Comparison of ENCODE assay signal across 8 mouse cellular contexts in genomic region chr9:90114567-90115307, GRCm38 (mm10). TPM values are rescaled to one million over a fixed set of nuclear protein-coding genes. Genes with fewer than 3 reads are reported as not detected.
DNase-seq lines count a peak whose midpoint lies in the region; ATAC-seq and TF ChIP-seq lines count a peak whose summit lies in the region.

Gene Morf4l1 (minus strand): TSS chr9:90114774.

- peak; percentile 98 for ATAC-seq in kidney, embryonic 15.5 days (replicated peaks; ENCODE audit: low FRiP score)
- peak; percentile 89 for ATAC-seq in monocyte, adult 5-6 weeks (replicated peaks; ENCODE audit: insufficient number of reproducible peaks, low FRiP score, low TSS enrichment, poor library complexity, severe bottlenecking)

- H3K27me3 ChIP-seq in kidney, embryonic 15.5 days: peaks cover 6% of the 10 kb centered on the region; the same call in 1 of the 2 replicates

- WGBS in kidney, embryonic 15.5 days: 1% methylated on average over 39 of the region's 40 CpGs

- peak within 1 kb of the TSS; percentile 87 for H3K4me3 ChIP-seq in bone marrow macrophage, adult 2 months (ENCODE audit: insufficient read depth, low read length)
- peak within 1 kb of the TSS; percentile 90 for H3K4me3 ChIP-seq in embryonic fibroblast, embryonic 13.5 days (ENCODE audit: insufficient read depth, low read length)
- H3K4me3 ChIP-seq in kidney, embryonic 15.5 days (replicated peaks): peak within 1 kb of the TSS; percentile 85

- no peak for TF ChIP-seq CTCF in bone marrow macrophage, adult 2 months (IDR thresholded peaks at IDR 0.05; ENCODE audit: low read depth, low read length)
- TF ChIP-seq CTCF in embryonic fibroblast, embryonic 13.5 days (IDR thresholded peaks at IDR 0.05; ENCODE audit: borderline replicate concordance, insufficient read depth, low read length): no peak

- DNase-seq in A20 (ENCODE audit: low read depth, low spot score) (peak; percentile 97), liver (peak; percentile 98)
- DNase-seq in heart, adult 9 months (ENCODE audit: low spot score in 2 of 2): peak; percentile 97 to 98
- DNase-seq in spleen, postnatal 4 days (ENCODE audit: low spot score in 2 of 2): peak; percentile 93 to 97

- peaks cover 17% of the 10 kb centered on the region for H3K4me1 ChIP-seq in bone marrow macrophage, adult 2 months (ENCODE audit: control insufficient read depth, insufficient read depth, low read length)
- H3K4me1 ChIP-seq in embryonic fibroblast, embryonic 13.5 days (ENCODE audit: control insufficient read depth, insufficient read depth, low read length): peaks cover 2% of the 10 kb centered on the region; the same call in 1 of the 2 replicates
- H3K4me1 ChIP-seq in kidney, embryonic 15.5 days: peaks cover 15% of the 10 kb centered on the region

- TF ChIP-seq POLR2A in bone marrow macrophage, adult 2 months (IDR thresholded peaks at IDR 0.05; ENCODE audit: borderline replicate concordance, low read depth, low read length): no peak
- peak; percentile 37 for TF ChIP-seq POLR2A in embryonic fibroblast, embryonic 13.5 days (IDR thresholded peaks at IDR 0.05; ENCODE audit: low read depth, low read length)

- peak within 1 kb of the TSS; percentile 95 for H3K9ac ChIP-seq in kidney, embryonic 15.5 days

- H3K9me3 ChIP-seq in kidney, embryonic 15.5 days (replicated peaks): no peaks in the 10 kb centered on the region

- H3K4me2 ChIP-seq in kidney, embryonic 15.5 days: peak within 1 kb of the TSS; percentile 86

- H3K36me3 ChIP-seq in kidney, embryonic 15.5 days: no peaks in the 10 kb centered on the region

- H3K27ac ChIP-seq in bone marrow macrophage, adult 2 months (ENCODE audit: insufficient read depth, low read depth, low read length): peak within 1 kb of the TSS; percentile 97
- peak within 1 kb of the TSS; percentile 99 for H3K27ac ChIP-seq in embryonic fibroblast, embryonic 13.5 days (ENCODE audit: insufficient read depth, low read length)
- H3K27ac ChIP-seq in kidney, embryonic 15.5 days: peak within 1 kb of the TSS; percentile 99

RNA-seq across cellular contexts. Expression of gene Morf4l1, which starts in this region (rescaled TPM):
- polyA plus RNA-seq in bone marrow macrophage, adult 2 months (2012; ENCODE audit: insufficient read depth, insufficient read length, missing spikeins): 486 and 540 TPM in 2 replicates
- 546 and 660 TPM in 2 replicates for polyA plus RNA-seq in embryonic fibroblast, embryonic 13.5 days (2011; ENCODE audit: insufficient read length, low read depth, missing spikeins)
- 440 and 441 TPM in 2 replicates for polyA plus RNA-seq in kidney, embryonic 15.5 days (2015; fragmentation: Nextera tagmentation; extraction: Ambion mirVana)
- 337 to 441 TPM (median 353 TPM) in 3 replicates for total RNA-seq in monocyte, adult 5-6 weeks (2017)

Comparison
In these comparisons a context has a peak if more than half of its experiments do, and no peak if none do; other contexts are left out.
1. Peak in every context shown above with its lines: DNase-seq, ATAC-seq, H3K4me3 ChIP-seq and H3K27ac ChIP-seq.